Mouse (Mus musculus) embryonic stem cell, embryonic (primary cell): ENCODE measurements at regions not wholly inside any gene's neighbourhood (a gene's known extent, or its start where the extent isn't known, plus 50 kb on each side); places are given as distances from the start of the nearest gene placed in this dataset.

Source experiments
- CTCF ChIA-PET, 4 experiments: fragments of 300-600 bp in 2 of 4; fragments of 350-600 bp in 2 of 4; sonication (Branson Sonifier 250); formaldehyde crosslinking; loops; one replicate each; lab custom pipeline; 2022; ENCODE audit warnings: inconsistent platforms in 2 of 4; lab: Charles Lee
- POLR2A ChIA-PET, 4 experiments: fragments of 300-600 bp in 2 of 4; fragments of 350-600 bp in 2 of 4; sonication (Branson Sonifier 250); formaldehyde crosslinking; loops; one replicate each; lab custom pipeline; 2022; ENCODE audit warnings: antibody characterized with exemption in 4 of 4, inconsistent platforms in 1 of 4; lab: Charles Lee

DNA sequence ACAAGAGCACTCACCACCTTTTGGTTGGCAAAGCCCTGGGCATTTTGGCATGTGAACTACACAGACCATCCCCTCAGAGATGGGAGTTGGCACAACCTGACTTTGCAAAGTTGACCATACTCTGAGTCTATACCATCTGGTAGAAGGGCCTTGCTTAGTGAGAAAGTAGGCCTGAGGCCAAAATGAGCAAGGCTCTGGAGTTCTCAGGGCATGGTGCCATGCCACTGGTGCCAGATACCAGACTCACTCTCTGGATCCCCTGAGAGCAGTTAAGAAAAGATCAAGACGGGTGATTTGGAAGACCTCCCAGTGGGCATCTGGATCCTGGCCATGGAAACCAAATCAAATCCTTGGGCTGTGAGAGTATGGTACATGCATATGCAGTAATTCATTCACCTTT lies 202.0 kb downstream of the Rpl10-ps3 start:
- CTCF ChIA-PET, result no interaction called here
- POLR2A ChIA-PET, result no interaction called here

DNA sequence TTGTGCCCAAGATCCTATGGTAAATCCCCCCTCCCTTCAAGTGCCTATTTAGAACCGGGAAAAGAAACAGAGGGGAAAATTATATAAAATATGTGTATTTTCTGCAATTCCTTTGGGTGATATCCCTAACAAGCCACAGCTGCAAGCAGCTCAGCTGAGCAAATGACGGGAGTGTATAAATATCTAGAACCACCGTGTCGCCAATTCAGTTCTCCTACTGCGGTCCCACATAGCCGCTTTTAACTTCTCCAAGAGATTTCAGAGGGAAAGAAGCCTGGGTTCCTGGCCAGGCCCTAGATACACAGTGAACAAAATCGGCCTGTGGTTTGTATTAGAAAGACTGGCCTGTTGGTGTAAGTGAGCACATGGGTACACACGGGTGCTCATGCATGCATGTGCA lies 202.7 kb downstream of the Rpl10-ps3 start:
- POLR2A ChIA-PET, result interaction anchor here in 2 of 4 experiments (1.8 to 2.2 kb wide), 2 partner anchors 18 kb away, joined by 6 to 12 read pairs; no protein-coding TSS in a partner anchor
- CTCF ChIA-PET, result no interaction called here

DNA sequence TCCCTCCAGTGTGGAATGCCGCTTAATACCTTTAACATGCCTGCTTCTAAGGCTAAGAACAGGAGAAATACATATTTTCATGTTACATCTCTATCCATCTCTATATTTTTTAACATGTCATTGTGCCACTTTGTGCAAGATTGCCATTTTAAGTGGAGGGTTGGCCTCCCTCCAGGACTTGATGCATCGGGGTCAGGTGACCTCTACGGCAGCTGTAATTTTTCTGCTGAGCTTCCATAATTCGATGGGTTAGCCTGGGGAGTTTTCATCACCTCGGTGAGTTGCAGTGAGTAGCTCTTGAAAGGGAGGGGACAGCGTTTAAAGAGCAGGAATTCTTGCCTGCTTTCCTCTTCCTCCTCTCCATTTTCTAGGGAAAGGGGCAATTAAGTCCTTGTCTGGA lies 203.6 kb downstream of the Rpl10-ps3 start:
- ChIA-PET CTCF (interaction anchor here in 1 of 4 experiments (1.0 kb wide), 1 partner anchor 17 kb away, joined by 3 read pairs; no protein-coding TSS in a partner anchor), POLR2A (interaction anchor here in 2 of 4 experiments (1.8 to 2.2 kb wide), 2 partner anchors 17 kb away, joined by 6 to 12 read pairs; no protein-coding TSS in a partner anchor)

DNA sequence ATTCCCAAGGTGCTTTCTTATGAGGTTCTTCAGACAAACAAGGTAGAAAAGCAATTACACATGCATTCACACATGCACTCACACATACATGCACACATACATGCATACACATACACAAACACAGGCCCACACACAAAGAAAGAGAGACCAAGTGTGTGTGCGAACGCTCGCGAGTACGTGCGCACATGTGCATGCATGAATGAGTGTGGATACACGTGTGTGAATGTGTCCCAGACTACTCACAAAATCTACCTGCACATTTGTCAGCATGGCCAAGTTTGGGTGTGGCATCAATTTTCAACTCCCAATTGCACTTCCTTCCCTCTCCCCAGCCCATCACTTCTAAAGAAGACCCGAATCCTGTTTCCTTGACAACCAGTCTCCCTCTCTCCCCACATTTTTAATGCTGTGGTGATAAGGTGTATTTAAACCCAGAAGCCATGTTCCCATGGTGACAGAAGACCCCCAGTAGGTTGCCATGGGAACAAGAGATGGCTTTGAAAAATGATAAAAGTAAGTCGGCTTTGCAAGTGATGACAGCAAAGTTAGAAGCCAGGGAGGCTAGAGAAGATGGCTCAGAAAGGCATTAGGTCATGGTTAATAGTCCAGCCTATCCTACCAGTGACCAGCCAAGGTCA lies 206.3 kb downstream of the Rpl10-ps3 start:
- ChIA-PET POLR2A (interaction anchor here in 1 of 4 experiments (1.6 kb wide), 1 partner anchor 14 kb away, joined by 6 read pairs; no protein-coding TSS in a partner anchor), CTCF (no interaction called here)

DNA sequence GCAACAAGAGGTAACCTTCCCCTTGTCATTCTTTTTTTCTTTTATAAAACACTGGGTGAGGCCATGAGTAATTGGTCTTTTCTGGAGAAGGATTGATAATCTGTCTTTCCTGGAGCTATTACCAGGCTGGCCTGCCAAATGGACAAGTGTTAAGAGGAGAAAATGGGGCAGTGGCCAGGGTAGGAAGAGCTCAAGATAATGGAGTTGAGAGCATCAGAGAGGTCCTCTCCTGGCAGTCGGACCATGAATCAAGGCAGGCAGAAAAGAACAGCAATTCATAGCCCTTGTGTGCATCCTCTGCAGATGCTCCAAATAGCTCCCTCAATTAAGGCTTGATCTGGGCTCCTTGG lies 208.2 kb downstream of the Rpl10-ps3 start:
- ChIA-PET POLR2A (interaction anchor here in 1 of 4 experiments (1.3 kb wide), 2 partner anchors 9 to 12 kb away, joined by 4 to 6 read pairs; no protein-coding TSS in a partner anchor), CTCF (no interaction called here)

DNA sequence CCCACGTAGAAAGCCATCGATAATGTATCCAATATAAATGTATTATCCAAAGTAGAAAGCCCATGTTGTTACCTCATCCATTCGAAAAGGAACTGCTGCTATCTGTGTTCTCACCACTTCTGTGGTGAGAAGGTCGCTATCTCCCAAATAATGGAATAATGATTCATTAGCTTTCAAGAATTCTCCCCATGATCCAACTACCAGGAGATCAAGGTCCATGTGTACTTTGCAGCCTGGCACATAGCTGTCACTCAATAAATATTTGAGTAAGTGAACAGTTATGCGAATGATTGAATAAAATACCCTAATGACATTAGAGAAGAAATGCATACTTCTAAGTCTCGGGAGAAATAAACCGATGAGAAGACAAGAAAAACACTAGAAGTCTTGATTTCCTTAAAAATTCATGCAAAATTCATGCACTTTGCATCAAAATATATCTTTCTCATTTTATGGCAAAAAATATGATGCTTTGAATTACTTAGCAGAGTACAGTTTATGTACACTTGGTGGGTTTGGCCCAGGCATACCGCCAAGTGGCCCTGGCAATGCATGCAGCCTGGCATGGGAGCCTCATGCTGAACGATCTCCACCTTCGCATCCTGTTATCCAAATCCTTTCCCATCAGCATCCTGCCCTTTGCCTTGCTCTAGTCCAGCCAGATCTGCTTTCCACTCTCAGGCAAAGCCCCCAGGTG lies 208.7 kb downstream of the Rpl10-ps3 start:
- CTCF ChIA-PET, result no interaction called here

DNA sequence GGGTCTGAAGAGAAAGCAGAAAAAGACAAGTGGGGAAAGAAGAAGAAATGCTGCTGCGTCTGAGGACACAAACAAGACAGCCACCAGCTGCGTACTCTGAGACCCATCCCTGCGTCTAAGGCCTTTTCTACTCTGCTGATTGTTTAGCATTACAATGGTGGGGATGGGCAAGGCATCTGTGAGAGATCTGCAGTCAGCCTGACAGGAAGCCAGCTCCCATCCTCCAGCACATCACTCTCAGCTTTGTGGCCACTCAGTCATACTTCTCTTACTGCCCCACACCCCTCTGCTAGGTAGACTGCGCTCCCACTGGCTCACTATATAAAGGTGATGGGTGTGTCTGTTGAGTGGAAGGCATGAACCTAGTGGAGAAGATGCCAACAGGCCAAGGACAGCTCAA lies 220.5 kb downstream of the Rpl10-ps3 start:
- ChIA-PET CTCF (interaction anchor here in 2 of 4 experiments (0.8 to 1.4 kb wide), 3 partner anchors 17 to 339 kb away, joined by 3 read pairs; no protein-coding TSS in a partner anchor), POLR2A (interaction anchor here in 3 of 4 experiments (0.5 to 3.0 kb wide), 38 partner anchors 10 to 861 kb away, joined by 3 to 40 read pairs (median 4); partner anchors contain the start of genes Pts (in 2 of the 3), Drd2 (in 1 of the 3), Plet1 (in 1 of the 3) and Sdhd (in 1 of the 3))

More for the DNA sequence above, 208.7 kb downstream of the Rpl10-ps3 start:
- POLR2A ChIA-PET, result interaction anchor here in 1 of 4 experiments (1.3 to 2.9 kb wide), 3 partner anchors 9 to 11 kb away, joined by 4 to 8 read pairs (median 6); no protein-coding TSS in a partner anchor

DNA sequence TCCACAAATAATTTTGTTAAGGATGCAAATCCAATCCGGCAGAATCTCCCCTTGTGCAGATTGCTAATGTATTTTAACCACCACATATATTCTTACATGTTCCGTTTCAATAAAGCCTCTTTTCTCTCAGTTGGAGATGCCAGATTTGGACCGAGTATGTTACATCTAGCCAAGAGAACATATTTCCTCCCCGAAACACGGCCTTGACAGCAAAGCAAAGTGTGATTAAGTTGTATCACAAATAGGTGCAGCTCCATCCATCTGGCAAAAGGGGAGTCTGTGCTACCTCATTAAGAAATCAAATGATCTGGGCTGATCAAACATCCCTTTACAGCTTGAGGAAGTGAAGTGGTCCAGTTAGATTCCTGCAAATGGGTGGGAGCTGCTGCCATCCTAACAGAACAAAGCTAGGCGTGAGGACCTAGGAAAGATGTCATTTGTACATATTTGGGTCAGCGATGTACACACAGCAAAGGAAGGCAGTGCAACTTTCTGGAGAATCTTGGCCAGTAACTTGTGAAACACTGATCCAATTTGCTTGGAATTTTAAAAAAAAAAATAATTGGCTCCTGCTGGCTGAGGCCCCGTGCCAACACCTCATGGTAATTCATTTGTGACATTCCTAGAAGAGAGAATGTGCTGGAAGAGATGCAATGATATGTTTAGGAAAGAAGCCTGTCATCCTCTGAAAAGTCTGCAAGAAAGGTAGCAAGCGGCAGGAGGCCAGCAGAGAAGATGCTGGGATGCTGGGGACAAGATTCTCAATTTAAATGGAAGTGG lies 223.8 kb downstream of the Rpl10-ps3 start:
- POLR2A ChIA-PET, result interaction anchor here in 1 of 4 experiments (0.7 kb wide), 1 partner anchor 229 kb away, joined by 3 read pairs; no protein-coding TSS in a partner anchor
- CTCF ChIA-PET, result no interaction called here

DNA sequence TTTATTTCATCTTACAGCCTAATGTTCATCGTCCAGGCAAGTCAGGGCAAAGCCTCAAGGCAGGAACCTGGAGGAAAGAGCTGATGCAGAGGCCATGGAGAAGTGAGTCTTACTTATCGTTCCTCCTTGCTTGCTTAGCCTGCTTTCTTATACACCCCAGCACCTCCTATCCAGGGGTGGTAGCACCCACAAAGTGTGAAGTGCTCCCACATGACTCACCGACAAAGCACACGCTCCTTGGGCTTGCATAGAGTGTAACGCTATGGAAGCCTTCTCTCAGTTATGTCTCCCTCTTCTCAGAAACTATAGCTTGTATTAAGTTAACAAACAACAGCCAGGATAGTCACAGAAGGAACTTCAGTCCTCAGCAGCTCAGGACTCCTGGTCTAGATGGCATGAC lies 225.4 kb downstream of the Rpl10-ps3 start:
- POLR2A ChIA-PET, result no interaction called here
- CTCF ChIA-PET, result no interaction called here

DNA sequence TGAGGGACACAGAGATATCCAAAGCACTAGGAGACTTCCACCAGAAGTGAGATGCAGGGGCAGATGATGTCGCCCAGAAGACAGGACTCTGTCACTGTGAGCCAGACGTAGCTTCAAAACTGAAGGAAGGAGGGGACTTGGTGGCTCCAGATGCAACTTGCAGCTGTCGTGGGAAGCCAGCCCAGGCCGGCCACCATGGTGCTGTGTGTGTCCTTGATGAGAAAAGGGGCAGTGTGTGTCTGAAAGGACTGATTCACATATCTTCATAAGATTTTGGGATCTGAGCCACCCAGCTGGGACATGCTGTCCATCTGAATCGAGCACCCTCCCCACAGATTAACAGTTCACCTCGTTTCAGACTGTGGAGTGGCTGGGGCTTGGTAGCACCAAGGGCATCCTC lies 226.2 kb downstream of the Rpl10-ps3 start:
- ChIA-PET POLR2A (interaction anchor here in 2 of 4 experiments (0.6 to 0.8 kb wide), 2 partner anchors 12 to 331 kb away, joined by 3 to 7 read pairs; no protein-coding TSS in a partner anchor), CTCF (no interaction called here)

DNA sequence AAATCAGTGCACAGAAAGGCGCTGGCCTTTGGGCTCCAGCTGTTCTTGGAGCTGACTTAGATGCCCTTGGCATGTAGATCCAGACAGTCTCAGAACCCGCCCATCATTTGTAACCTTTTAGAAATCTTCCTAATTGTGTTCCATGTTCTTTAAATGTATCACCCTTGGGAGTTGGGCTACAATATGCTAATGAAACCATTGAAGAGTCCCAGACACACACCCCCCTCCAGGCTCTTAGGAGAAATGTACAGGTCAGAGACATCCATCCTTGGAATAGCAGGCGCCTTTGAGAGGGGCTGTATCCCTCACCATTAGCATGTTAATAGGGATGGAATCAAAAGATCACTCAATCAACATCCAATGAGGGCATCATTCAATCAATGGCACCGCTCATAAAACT lies 238.2 kb downstream of the Rpl10-ps3 start:
- CTCF ChIA-PET, result no interaction called here
- POLR2A ChIA-PET, result interaction anchor here in 2 of 4 experiments (0.6 to 6.4 kb wide), 5 partner anchors 12 to 377 kb away, joined by 3 to 40 read pairs (median 3); no protein-coding TSS in a partner anchor

DNA sequence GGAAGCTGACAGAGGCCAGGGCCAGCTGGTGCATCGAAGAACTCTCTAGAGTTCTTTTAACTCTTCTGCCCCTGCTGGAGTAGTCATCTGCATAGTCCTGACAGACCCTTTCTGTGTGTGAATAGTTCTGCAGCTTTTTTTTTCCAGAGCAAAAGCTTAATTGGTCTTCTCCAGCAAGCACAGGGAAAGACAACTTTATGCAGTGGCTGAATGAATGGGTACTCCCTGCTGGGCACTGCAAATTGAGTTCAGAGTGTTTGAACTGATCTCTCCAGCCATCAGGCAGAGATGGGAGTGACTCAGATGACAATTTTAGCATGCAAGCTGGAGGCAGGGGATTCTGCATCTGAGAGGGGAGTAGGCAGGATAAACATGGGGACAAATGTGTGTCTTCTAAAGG lies 242.0 kb downstream of the Rpl10-ps3 start:
- POLR2A ChIA-PET, result no interaction called here

DNA sequence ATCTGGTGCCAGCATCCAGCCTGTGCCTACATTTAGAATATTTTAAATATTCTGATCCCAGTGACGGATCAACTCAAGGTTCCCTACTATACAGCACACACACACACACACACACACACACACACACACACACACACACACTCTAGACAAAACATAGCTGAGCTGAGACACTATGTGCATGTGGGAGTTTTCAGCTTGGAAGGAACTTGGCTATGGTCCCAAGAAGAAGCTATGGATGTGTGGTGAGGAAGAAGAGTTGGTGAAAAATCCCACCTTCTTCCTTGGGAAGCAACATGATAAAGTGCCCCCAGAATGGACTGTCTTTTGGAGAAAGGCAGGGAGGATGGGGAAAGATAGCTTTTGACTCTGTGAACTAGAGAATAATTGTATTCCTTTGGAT lies 243.7 kb downstream of the Rpl10-ps3 start:
- CTCF ChIA-PET, result interaction anchor here in 1 of 4 experiments (0.6 kb wide), 1 partner anchor 13 kb away, joined by 3 read pairs; no protein-coding TSS in a partner anchor
- POLR2A ChIA-PET, result no interaction called here

More for the DNA sequence above, 242.0 kb downstream of the Rpl10-ps3 start:
- CTCF ChIA-PET, result no interaction called here

DNA sequence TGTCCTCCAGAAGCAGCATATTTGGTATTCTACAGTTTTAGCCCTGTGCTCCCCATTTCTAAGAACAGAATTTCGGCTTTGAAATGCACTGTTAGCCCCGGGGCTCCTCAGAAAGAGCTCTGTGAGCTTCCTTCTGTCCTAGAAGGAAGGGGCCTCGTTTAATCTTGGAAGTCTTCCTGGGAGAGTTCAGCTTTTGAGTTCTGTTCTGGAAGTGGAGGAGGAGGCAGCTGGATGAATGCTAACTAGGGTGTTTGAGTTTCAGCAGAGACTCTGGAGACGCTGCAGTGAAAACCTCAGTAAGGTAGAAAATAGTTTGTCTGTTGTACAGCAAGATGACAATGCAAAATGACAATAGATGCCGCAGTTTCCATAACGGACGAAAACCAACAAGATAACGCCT lies 253.8 kb downstream of the Rpl10-ps3 start:
- ChIA-PET POLR2A (interaction anchor here in 1 of 4 experiments (1.4 kb wide), 1 partner anchor 33 kb away, joined by 3 read pairs; no protein-coding TSS in a partner anchor), CTCF (no interaction called here)

DNA sequence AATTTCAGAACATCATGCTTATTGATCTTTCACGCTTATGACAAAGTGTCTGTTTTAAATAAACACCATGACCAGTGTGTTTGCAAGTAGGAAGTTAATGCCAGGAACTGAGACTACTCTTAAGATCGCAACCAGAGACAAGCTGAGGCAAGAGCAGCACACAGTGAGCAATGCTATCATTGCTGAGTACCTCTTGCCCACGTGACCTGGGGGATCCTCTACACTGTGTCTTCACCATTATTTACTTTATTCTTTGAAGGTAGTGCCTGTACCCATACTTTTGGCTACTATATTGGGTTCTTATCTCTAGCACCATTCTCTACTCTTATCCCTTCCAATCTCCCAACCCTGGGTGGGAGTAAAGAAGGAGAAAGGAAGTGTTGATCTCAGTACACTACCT lies 254.9 kb downstream of the Rpl10-ps3 start:
- CTCF ChIA-PET, result no interaction called here
- POLR2A ChIA-PET, result no interaction called here

DNA sequence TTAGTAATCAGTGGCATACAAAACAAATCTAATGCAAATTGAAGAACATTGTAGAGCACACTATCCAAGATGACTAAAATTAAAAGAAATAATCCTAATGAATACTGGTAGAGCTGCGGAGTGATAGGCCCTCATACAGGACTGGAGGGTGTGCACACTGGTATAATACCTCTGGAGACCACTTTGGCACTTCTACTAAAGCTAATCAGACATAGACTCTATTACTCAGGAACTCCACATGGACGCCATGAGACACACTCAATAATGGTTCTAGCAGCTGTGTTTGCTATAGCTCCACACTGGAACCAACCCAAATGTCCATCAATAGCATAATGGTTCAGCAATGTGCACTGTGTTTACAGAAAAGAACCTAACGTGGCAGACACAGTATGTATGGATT lies 264.6 kb downstream of the Rpl10-ps3 start:
- POLR2A ChIA-PET, result no interaction called here
- CTCF ChIA-PET, result no interaction called here

DNA sequence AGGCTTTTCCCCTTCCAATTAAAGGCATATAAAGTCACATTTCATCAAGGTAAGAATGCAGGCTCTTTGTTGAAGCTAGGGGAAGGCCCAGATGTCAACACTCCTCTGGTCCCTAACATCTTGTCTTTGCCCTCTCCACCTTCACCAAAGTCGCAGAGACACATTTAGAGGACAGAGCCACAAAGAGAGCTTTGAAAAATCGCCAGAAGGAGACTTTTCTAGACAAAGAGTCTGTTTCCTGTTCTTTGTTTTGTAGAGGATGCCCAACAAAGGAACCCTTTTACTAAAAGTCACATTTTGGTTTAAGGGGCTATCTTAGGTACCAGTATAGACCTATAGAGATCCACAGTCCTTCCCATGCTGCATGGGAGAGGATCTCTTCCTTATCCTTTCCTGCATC lies 269.9 kb upstream of the Ncam1 start:
- ChIA-PET CTCF (interaction anchor here in 1 of 4 experiments (1.6 kb wide), 1 partner anchor 375 kb away, joined by 3 read pairs; no protein-coding TSS in a partner anchor), POLR2A (interaction anchor here in 1 of 4 experiments (0.7 kb wide), 1 partner anchor 56 kb away, joined by 4 read pairs; no protein-coding TSS in a partner anchor)

DNA sequence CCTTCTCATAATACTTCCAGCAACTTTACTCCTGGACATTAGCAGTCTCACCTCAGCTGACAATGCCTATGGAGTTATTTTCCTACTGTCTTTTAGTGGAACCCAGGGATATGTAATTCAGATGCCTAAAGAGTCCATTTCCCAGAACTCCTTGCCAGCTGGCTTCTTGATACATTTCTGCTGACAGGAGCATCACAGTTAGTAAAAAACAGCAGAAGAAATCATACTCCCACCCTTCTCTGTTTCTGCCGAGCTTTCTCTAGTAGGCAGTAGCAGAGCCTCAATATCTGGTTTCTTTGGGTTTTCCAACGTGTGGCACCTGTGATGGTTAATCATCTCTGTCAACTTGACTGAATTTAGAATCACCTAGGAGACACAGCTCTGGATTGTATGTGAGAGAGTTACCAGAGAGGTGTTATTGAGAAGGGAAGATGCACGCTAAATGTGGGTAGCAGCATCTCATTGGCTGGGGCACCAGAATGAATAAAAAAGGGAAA lies 269.1 kb upstream of the Ncam1 start:
- ChIA-PET CTCF (interaction anchor here in 2 of 4 experiments (0.6 to 1.6 kb wide), 2 partner anchors 104 to 376 kb away, joined by 3 to 4 read pairs; no protein-coding TSS in a partner anchor), POLR2A (no interaction called here)
